Mouse (Mus musculus) liver, postnatal 0 days (tissue): ENCODE results near the gene Lcn12. TPM values are rescaled to one million over a fixed set of nuclear protein-coding genes. Genes with fewer than 3 reads are reported as not detected.

Experiments used
- ATAC-seq: fragments of 200-750 bp; cut with Nextera tagmentation; 2 replicates; pipeline ENCODE4 v1.8.0; 2017; ENCODE audit warnings: mild to moderate bottlenecking, moderate library complexity
- DNase-seq: peaks from one replicate; pipeline ENCODE4 v3.0.0-alpha.2; 2016
- H3K27ac ChIP-seq: fragments of 300-500 bp; sonication (generic); 2 replicates; pipeline ENCODE4 v1.5.1; 2014; ENCODE audit warnings: antibody characterized with exemption, moderate library complexity, mild to moderate bottlenecking, low read depth
- H3K27me3 ChIP-seq: fragments of 300-500 bp; sonication (generic); 2 replicates; pipeline ENCODE4 v1.6.1; 2014; ENCODE audit warnings: low read length, control low read depth, mixed read lengths; ENCODE audit not compliant: insufficient read depth
- H3K36me3 ChIP-seq: fragments of 300-500 bp; sonication (generic); replicated peaks from 2 replicates; pipeline ENCODE4 v1.6.1; 2014; ENCODE audit warnings: mild to moderate bottlenecking, control low read depth, low read length, moderate library complexity, mixed read lengths; ENCODE audit not compliant: insufficient read depth
- H3K4me1 ChIP-seq: fragments of 300-500 bp; sonication (generic); 2 replicates; pipeline ENCODE4 v1.6.1; 2014; ENCODE audit warnings: antibody characterized with exemption, mild to moderate bottlenecking, control low read depth; ENCODE audit not compliant: insufficient read depth
- H3K4me2 ChIP-seq: fragments of 300-500 bp; sonication (generic); 2 replicates; pipeline ENCODE4 v1.6.1; 2014; ENCODE audit warnings: low read depth, mild to moderate bottlenecking, low read length, moderate library complexity, mixed read lengths
- H3K4me3 ChIP-seq: fragments of 300-500 bp; sonication (generic); 2 replicates; pipeline ENCODE4 v1.5.1; 2014; ENCODE audit warnings: low read depth, low read length
- H3K9ac ChIP-seq: fragments of 300-500 bp; sonication (generic); replicated peaks from 2 replicates; pipeline ENCODE4 v1.6.1; 2014; ENCODE audit warnings: mild to moderate bottlenecking, moderate library complexity
- H3K9me3 ChIP-seq: fragments of 300-500 bp; sonication (generic); 2 replicates; pipeline ENCODE4 v1.6.1; 2016; ENCODE audit warnings: mild to moderate bottlenecking, control low read depth, low read length, mixed read lengths
- CTCF ChIP-seq: sonication (generic); IDR thresholded peaks from 2 replicates; pipeline ENCODE4 v1.5.1; 2016; ENCODE audit warnings: antibody characterized with exemption, low read depth
- EP300 ChIP-seq: IDR thresholded peaks from 2 replicates; pipeline ENCODE4 v1.6.1; 2016; ENCODE audit warnings: antibody characterized with exemption, low read depth, mild to moderate bottlenecking
- WGBS: fragments of 180-500 bp; shearing (Covaris S2); extraction: QIAGEN DNeasy Blood & Tissue Kit; methylation state at CpG from one replicate; pipeline ENCODE4 v1.1.7; 2014; ENCODE audit not compliant: insufficient replicate concordance; 5-methylcytosine and 5-hydroxymethylcytosine counted together
- microRNA-seq: library from miRNA; unstranded; fragments of <30 nt; microRNA quantifications from one replicate; pipeline ENCODE4, GENCODE M21; 2016
- polyA plus RNA-seq: library from polyadenylated mRNA; unstranded; fragments of >200 nt; fragmentation: Nextera tagmentation; extraction: Ambion mirVana; gene quantifications from 2 replicates; pipeline ENCODE4 v1.2.1, GENCODE M21; 2015

Lcn12 gene
- polyA plus RNA-seq, 1 experiment from 2014 or later: not detected

- no peak overlapping the region for H3K9ac ChIP-seq
- no peak overlapping the region for H3K4me3 ChIP-seq
- H3K9me3 ChIP-seq: no peaks in the 10 kb centered on the region
- TF ChIP-seq EP300: no peak
- no peak for TF ChIP-seq CTCF
- no peaks in the 10 kb centered on the region for H3K27me3 ChIP-seq
- no peak overlapping the region for H3K4me2 ChIP-seq
- H3K36me3 ChIP-seq: peaks cover 7% of the 10 kb centered on the region; the same call in 1 of the 2 replicates
- WGBS: 82% methylated on average over 20 of the region's 20 CpGs
- DNase-seq (no peak), ATAC-seq (no peak)
- H3K4me1 ChIP-seq: no peaks in the 10 kb centered on the region
- H3K27ac ChIP-seq: no peak overlapping the region
Observed at GRCm38 (mm10) chr2:25441067-25441466, 52.6 kb downstream of the Lcn12 start.

Small RNA genes within 50 kb of the gene (microRNA-seq; reads per million reads assigned to microRNA genes)
- gene Mir3087: not detected

Other genes starting within 250 kb of the Lcn12 start
- gene AL732309.1, start 247.0 kb downstream of the Lcn12 start, polyA plus RNA-seq: 1.2 and 1.4 TPM in 2 replicates
- gene Tmem203, start 238.5 kb downstream of the Lcn12 start, polyA plus RNA-seq: 34.0 and 37.1 TPM in 2 replicates
- 5.3 TPM in 2 replicates for gene Tprn, start 231.3 kb downstream of the Lcn12 start, polyA plus RNA-seq
- gene Ssna1, start 221.5 kb downstream of the Lcn12 start, polyA plus RNA-seq: 77.2 and 81.7 TPM in 2 replicates
- 19.8 and 22.8 TPM in 2 replicates for gene Anapc2, start 221.4 kb downstream of the Lcn12 start, polyA plus RNA-seq
- gene Tmem210, start 205.8 kb downstream of the Lcn12 start, polyA plus RNA-seq: not detected in 2 replicates
- gene Lrrc26, start 204.0 kb downstream of the Lcn12 start, polyA plus RNA-seq: not detected in 2 replicates
- gene Grin1, start 174.7 kb downstream of the Lcn12 start, polyA plus RNA-seq: not detected in 2 replicates
- gene Man1b1, start 161.6 kb downstream of the Lcn12 start, polyA plus RNA-seq: 15.7 and 16.5 TPM in 2 replicates
- gene Dpp7, start 137.6 kb downstream of the Lcn12 start, polyA plus RNA-seq: 12.8 and 15.4 TPM in 2 replicates
- 18.7 and 19.4 TPM in 2 replicates for gene Uap1l1, start 128.2 kb downstream of the Lcn12 start, polyA plus RNA-seq
- gene Sapcd2, start 121.6 kb downstream of the Lcn12 start, polyA plus RNA-seq: 5.5 and 7.4 TPM in 2 replicates
- 2.9 and 3.6 TPM in 2 replicates for gene Entpd2, start 98.0 kb downstream of the Lcn12 start, polyA plus RNA-seq
- gene Npdc1, start 94.6 kb downstream of the Lcn12 start, polyA plus RNA-seq: 5.2 and 5.4 TPM in 2 replicates
- gene Fut7, start 70.6 kb downstream of the Lcn12 start, polyA plus RNA-seq: 0.78 and 0.97 TPM in 2 replicates
- gene Abca2, start 65.2 kb downstream of the Lcn12 start, polyA plus RNA-seq: 0.71 and 0.87 TPM in 2 replicates
- 0.77 and 1.4 TPM in 2 replicates for gene Clic3, start 37.1 kb downstream of the Lcn12 start, polyA plus RNA-seq
- gene Paxx, start 32.8 kb downstream of the Lcn12 start, polyA plus RNA-seq: 14.7 and 17.1 TPM in 2 replicates
- gene Ptgds, start 23.9 kb downstream of the Lcn12 start, polyA plus RNA-seq: 0.83 and 1.0 TPM in 2 replicates
- gene Fbxw5, start 6.8 kb upstream of the Lcn12 start, polyA plus RNA-seq: 26.7 and 26.9 TPM in 2 replicates
- gene C8g, start 7.8 kb upstream of the Lcn12 start, polyA plus RNA-seq: 106 and 107 TPM in 2 replicates
- gene Traf2, start 53.0 kb upstream of the Lcn12 start, polyA plus RNA-seq: 10.6 and 10.7 TPM in 2 replicates
- gene Edf1, start 63.9 kb upstream of the Lcn12 start, polyA plus RNA-seq: 263 and 268 TPM in 2 replicates
- gene Mamdc4, start 80.9 kb upstream of the Lcn12 start, polyA plus RNA-seq: 0.07 and 0.09 TPM in 2 replicates
- gene Phpt1, start 81.3 kb upstream of the Lcn12 start, polyA plus RNA-seq: 44.7 and 46.1 TPM in 2 replicates
- gene Ajm1, start 87.8 kb upstream of the Lcn12 start, polyA plus RNA-seq: 0.02 TPM in 1 of 2 replicates, not detected in the other
- 11.0 and 13.5 TPM in 2 replicates for gene Rabl6, start 114.6 kb upstream of the Lcn12 start, polyA plus RNA-seq
- gene Ccdc183, start 123.8 kb upstream of the Lcn12 start, polyA plus RNA-seq: 0.19 and 0.28 TPM in 2 replicates
- gene Tmem141, start 128.1 kb upstream of the Lcn12 start, polyA plus RNA-seq: 43.3 and 55.1 TPM in 2 replicates
- gene Fcna, start 134.1 kb upstream of the Lcn12 start, polyA plus RNA-seq: 95.4 and 100 TPM in 2 replicates
- gene Lcn8, start 159.2 kb upstream of the Lcn12 start, polyA plus RNA-seq: 0.18 TPM in 1 of 2 replicates, not detected in the other
- not detected in 2 replicates for gene Lcn5, start 164.0 kb upstream of the Lcn12 start, polyA plus RNA-seq
- not detected in 2 replicates for gene Lcn6, start 182.9 kb upstream of the Lcn12 start, polyA plus RNA-seq
- gene Lcn10, start 188.8 kb upstream of the Lcn12 start, polyA plus RNA-seq: not detected in 2 replicates
- gene Obp2a, start 206.1 kb upstream of the Lcn12 start, polyA plus RNA-seq: not detected in 2 replicates
- gene Bmyc, start 212.8 kb upstream of the Lcn12 start, polyA plus RNA-seq: 9.4 and 10.1 TPM in 2 replicates
- gene Obp2b, start 243.1 kb upstream of the Lcn12 start, polyA plus RNA-seq: not detected in 2 replicates